Mouse (Mus musculus): ENCODE measurements around the gene Hlcs. TPM values are rescaled to one million over a fixed set of nuclear protein-coding genes. Genes with fewer than 3 reads are reported as not detected.

Hlcs gene
- polyA plus RNA-seq, 1 experiment = 6.9 TPM

DNA sequence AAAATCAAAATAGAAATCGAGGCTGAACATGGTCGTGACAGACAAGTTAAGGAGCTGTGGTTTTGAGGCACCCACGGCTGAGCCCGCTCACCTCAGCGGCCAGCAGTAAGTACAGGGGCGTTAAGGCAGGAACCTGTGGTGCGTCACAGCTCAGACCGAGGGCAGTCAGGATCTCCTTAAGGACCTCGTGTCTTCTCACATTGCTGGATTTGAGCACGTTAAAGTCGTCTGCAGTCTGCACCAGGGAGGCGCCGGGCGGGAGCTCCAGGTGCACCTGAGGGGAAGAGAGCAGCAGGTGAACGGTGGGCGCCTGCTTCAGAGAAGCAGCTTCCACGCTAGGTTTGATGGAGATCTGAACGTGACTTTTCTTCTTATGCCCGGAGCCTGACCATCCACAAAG, 50.9 kb downstream of the Hlcs start:
- Histone ChIP-seq H3K4me1 (ENCODE audit: control insufficient read depth, insufficient read depth, low read length) (no peaks in the 10 kb centered on the region), H3K27me3 (replicated peaks; ENCODE audit: control insufficient read depth, insufficient read depth, low read length) (no peaks in the 10 kb centered on the region), H3K27ac (ENCODE audit: insufficient read depth, low read depth, low read length) (no peak overlapping the region), H3K4me3 (ENCODE audit: insufficient read depth, low read depth, low read length) (no peak overlapping the region), H3K36me3 (ENCODE audit: control insufficient read depth, insufficient read depth, low read length) (no peaks in the 10 kb centered on the region)
- no peak for TF ChIP-seq CTCF (conservative IDR thresholded peaks at IDR 0.05; ENCODE audit: insufficient read depth, insufficient read length, low read depth, low read length)
- no peak for TF ChIP-seq POLR2A (IDR thresholded peaks at IDR 0.05; ENCODE audit: low read depth, low read length)
- no peak for DNase-seq
- 86% methylated on average over 19 of the region's 19 CpGs for WGBS

DNA sequence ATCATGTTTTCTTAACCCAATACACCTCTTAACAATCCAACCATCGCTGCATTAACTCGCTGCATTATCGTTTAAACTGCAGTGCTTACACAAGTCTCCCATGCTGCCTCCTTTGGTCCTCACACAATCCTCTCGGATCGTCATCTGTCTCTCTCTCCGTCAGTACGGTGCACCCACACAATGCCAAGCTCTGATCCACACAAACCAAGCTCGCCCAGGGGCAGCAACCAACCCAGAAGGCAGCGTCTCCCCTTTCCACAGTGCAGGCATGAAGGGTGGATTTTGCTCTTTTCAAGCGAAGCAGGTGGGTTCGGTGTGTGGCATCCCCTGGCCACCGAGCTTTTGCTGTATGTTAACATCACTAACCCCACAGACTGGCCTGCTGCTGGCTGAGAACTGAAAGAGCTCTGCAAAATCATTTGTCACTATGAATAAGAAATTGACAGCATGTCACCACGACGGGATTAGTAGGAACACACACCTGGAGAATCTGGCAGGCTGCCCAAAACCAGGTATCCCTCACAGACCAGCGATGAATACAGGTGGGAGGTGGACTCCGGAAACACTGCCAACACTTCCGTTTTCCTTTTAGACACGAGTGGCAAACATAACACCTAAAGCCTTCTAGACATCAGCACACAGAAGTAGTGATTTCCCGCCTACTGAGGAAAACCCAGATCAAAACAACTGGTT, 52.3 kb downstream of the Hlcs start:
- 86% methylated on average over 19 of the region's 19 CpGs for WGBS
- Histone ChIP-seq H3K4me1 (ENCODE audit: control insufficient read depth, insufficient read depth, low read length) (no peaks in the 10 kb centered on the region), H3K36me3 (ENCODE audit: control insufficient read depth, insufficient read depth, low read length) (no peaks in the 10 kb centered on the region), H3K4me3 (ENCODE audit: insufficient read depth, low read depth, low read length) (no peak overlapping the region), H3K27ac (ENCODE audit: insufficient read depth, low read depth, low read length) (no peak overlapping the region), H3K27me3 (replicated peaks; ENCODE audit: control insufficient read depth, insufficient read depth, low read length) (no peaks in the 10 kb centered on the region)
- no peak for DNase-seq
- TF ChIP-seq POLR2A (IDR thresholded peaks at IDR 0.05; ENCODE audit: low read depth, low read length) (no peak), CTCF (conservative IDR thresholded peaks at IDR 0.05; ENCODE audit: insufficient read depth, insufficient read length, low read depth, low read length) (no peak)

DNA sequence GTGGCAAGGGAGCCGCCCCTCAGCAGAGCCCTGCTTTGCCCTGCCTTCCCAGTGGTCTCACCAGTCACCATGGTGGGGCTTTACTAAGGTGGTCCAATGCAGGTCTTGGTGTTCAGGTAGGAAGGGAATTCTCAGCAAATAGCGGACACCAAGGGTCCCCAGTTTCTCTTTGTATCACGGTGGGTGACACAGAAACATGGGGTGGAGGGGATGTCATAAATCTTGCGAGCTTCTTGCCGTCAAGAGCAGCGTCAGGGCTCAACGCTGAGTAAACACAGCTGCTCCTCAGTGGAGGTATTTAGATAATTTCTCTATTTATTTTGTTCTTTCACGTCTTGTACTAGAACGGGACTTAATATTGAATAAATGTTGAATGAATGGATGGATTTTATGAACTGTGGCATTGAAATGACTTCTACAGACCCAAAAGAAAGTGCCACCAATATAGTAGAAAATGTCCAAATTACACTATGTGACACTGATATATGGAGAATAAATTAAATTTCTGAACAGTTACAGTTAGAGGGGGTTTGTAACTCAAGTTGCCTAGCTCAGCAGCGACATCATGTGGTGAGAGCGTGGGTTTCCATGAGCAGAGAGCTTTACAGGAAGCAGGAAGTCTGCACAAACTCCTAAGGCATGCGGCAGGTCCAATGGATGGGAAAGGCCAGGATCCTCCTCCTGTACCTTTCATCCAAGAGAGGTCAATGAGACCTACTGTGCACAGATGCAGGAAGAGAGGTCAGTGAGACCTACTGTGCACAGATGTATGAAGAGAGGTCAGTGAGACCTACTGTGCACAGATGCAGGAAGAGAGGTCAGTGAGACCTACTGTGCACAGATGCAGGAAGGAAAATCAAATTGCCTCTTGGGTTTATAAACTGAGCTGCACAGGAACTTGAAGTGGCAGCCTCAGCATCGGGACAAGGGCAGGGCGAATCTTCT, 54.7 kb downstream of the Hlcs start:
- 42% methylated on average over 14 of the region's 14 CpGs for WGBS
- peak; percentile 79 for DNase-seq
- Histone ChIP-seq H3K36me3 (ENCODE audit: control insufficient read depth, insufficient read depth, low read length) (no peaks in the 10 kb centered on the region), H3K4me1 (ENCODE audit: control insufficient read depth, insufficient read depth, low read length) (no peaks in the 10 kb centered on the region), H3K27ac (ENCODE audit: insufficient read depth, low read depth, low read length) (no peak overlapping the region), H3K27me3 (replicated peaks; ENCODE audit: control insufficient read depth, insufficient read depth, low read length) (no peaks in the 10 kb centered on the region), H3K4me3 (ENCODE audit: insufficient read depth, low read depth, low read length) (no peak overlapping the region)
- peak; percentile 94 for TF ChIP-seq CTCF (conservative IDR thresholded peaks at IDR 0.05; ENCODE audit: insufficient read depth, insufficient read length, low read depth, low read length)
- TF ChIP-seq POLR2A (IDR thresholded peaks at IDR 0.05; ENCODE audit: low read depth, low read length) = no peak

DNA sequence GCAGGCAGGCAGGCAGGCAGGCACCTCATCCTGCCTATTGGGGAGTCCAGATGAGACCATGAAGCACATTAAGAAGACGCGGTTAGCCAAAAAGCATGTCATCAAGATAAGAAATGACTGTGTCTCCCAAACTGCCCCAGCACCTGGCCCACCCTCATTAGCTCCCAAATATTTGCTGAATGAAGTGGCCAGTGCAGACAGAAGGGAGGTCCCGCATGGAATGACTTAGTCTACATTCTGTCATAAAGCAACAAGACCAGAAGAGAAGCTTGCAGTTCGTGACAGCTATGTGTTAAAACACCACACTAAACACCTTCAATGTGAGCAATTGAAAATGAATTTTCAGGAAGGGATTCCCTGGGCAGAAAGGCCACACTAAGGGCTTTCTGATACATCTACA, 57.8 kb downstream of the Hlcs start:
- Histone ChIP-seq H3K36me3 (ENCODE audit: control insufficient read depth, insufficient read depth, low read length) (no peaks in the 10 kb centered on the region), H3K27ac (ENCODE audit: insufficient read depth, low read depth, low read length) (no peak overlapping the region), H3K4me1 (ENCODE audit: control insufficient read depth, insufficient read depth, low read length) (no peaks in the 10 kb centered on the region), H3K27me3 (replicated peaks; ENCODE audit: control insufficient read depth, insufficient read depth, low read length) (no peaks in the 10 kb centered on the region), H3K4me3 (ENCODE audit: insufficient read depth, low read depth, low read length) (no peak overlapping the region)
- TF ChIP-seq POLR2A (IDR thresholded peaks at IDR 0.05; ENCODE audit: low read depth, low read length) (no peak), CTCF (conservative IDR thresholded peaks at IDR 0.05; ENCODE audit: insufficient read depth, insufficient read length, low read depth, low read length) (no peak)
- DNase-seq = no peak
- WGBS = 96% methylated on average over 4 of the region's 4 CpGs

DNA sequence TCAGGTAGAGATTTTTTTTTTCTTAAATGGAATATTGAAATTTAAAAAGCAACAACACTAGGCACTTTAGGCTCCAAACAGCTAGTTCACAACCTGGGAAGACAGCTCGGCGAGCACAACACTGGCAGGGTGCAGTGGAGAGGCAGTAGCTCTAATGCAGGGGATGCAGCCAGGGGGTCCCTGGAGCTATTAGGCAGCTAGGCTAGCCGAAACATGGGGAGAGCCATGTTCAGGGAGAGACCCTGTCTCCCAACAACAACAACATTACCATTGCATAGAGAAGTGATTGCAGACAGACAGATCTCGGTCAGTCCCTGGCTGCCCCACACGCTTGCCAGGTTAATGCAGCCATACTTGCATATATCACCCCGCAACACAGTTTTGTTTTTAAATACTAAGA, 58.3 kb downstream of the Hlcs start:
- Histone ChIP-seq H3K4me3 (ENCODE audit: insufficient read depth, low read depth, low read length) (no peak overlapping the region), H3K27ac (ENCODE audit: insufficient read depth, low read depth, low read length) (no peak overlapping the region), H3K27me3 (replicated peaks; ENCODE audit: control insufficient read depth, insufficient read depth, low read length) (no peaks in the 10 kb centered on the region), H3K4me1 (ENCODE audit: control insufficient read depth, insufficient read depth, low read length) (no peaks in the 10 kb centered on the region), H3K36me3 (ENCODE audit: control insufficient read depth, insufficient read depth, low read length) (no peaks in the 10 kb centered on the region)
- DNase-seq = no peak
- no peak for TF ChIP-seq CTCF (conservative IDR thresholded peaks at IDR 0.05; ENCODE audit: insufficient read depth, insufficient read length, low read depth, low read length)
- no peak for TF ChIP-seq POLR2A (IDR thresholded peaks at IDR 0.05; ENCODE audit: low read depth, low read length)
- WGBS = 98% methylated on average over 6 of the region's 6 CpGs

DNA sequence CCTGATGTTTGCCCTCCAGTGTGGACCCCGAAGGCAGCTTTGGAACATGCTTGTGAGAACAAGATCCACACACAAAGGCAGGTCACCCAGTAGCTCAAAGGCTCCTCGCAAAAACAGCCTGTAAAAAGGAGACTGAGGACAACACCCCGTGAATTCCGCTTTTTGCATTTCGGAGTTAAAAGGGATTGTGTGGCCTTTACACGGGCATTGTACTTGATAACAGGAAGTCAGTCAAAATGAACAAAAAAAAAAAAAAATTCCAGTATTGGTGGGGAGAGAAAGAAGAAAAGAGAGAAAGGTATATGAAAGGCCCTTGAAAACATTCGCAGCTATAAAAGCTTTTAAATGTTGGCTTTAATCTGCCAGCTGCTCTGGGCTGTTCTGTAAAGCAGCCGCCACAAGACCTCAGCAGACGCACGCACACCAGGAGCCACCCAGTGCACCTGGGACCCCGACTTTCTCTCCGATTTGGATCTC, 58.9 kb downstream of the Hlcs start:
- no peak for DNase-seq
- Histone ChIP-seq H3K27me3 (replicated peaks; ENCODE audit: control insufficient read depth, insufficient read depth, low read length) (no peaks in the 10 kb centered on the region), H3K4me3 (ENCODE audit: insufficient read depth, low read depth, low read length) (no peak overlapping the region), H3K36me3 (ENCODE audit: control insufficient read depth, insufficient read depth, low read length) (no peaks in the 10 kb centered on the region), H3K27ac (ENCODE audit: insufficient read depth, low read depth, low read length) (no peak overlapping the region), H3K4me1 (ENCODE audit: control insufficient read depth, insufficient read depth, low read length) (no peaks in the 10 kb centered on the region)
- TF ChIP-seq POLR2A (IDR thresholded peaks at IDR 0.05; ENCODE audit: low read depth, low read length) (no peak), CTCF (conservative IDR thresholded peaks at IDR 0.05; ENCODE audit: insufficient read depth, insufficient read length, low read depth, low read length) (no peak)
- 87% methylated on average over 12 of the region's 12 CpGs for WGBS

All from kidney, adult 2 months (tissue).